In the genomic region with DNA sequence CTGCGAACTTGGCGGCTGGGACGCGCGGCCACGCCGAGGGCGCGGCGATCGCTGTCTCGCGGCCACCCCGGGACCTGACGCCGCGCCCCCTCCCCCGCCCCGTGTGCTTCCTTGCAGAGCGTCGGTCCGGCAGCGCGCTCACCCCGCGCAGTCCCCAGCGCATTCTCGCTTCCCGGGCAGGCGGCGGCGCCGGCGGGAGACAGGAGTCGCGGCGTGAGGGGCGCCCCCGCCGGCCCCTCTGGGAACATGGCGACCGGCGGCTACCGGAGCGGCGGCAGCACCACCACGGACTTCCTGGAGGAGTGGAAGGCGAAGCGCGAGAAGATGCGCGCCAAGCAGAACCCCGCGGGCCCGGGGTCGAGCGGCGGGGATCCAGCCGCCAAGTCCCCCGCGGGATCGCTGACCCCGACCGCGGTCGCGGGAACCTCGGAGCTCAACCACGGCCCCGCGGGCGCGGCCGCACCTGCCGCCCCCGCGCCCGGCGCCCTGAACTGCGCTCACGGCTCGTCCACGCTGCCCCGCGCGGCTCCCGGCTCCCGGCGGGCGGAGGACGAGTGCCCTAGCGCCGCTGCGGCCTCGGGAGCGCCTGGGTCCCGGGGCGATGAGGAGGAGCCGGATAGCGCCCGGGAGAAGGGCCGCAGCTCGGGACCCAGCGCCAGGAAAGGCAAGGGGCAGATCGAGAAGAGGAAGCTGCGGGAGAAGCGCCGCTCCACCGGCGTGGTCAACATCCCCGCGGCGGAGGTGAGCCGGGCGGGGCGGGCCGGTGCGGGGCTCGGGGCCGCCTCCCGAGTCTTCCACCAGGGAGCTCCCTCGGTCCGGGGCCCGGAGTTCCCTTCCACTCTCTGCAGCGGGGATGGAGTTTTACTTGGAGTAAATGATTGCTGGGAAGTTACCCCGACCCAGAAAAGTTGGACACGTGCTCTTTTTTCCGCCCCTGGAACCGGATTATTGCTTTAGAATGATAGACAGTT, we compare ENCODE assay signal across 7 mouse cellular contexts. TPM values are rescaled to one million over a fixed set of nuclear protein-coding genes. Genes with fewer than 3 reads are reported as not detected.
DNase-seq lines count a peak whose midpoint lies in the region; ATAC-seq and TF ChIP-seq lines count a peak whose summit lies in the region.

No protein-coding gene starts in this region.

- no peak overlapping the region for H3K27ac ChIP-seq in forebrain, embryonic 15.5 days (replicated peaks)
- peak overlapping the region; percentile 94 for H3K27ac ChIP-seq in hindbrain, embryonic 10.5 days

- no peaks in the 10 kb centered on the region for H3K27me3 ChIP-seq in Patski
- peaks cover 15% of the 10 kb centered on the region; the same call in 1 of the 2 replicates for H3K27me3 ChIP-seq in forebrain, embryonic 15.5 days
- peaks cover 20% of the 10 kb centered on the region for H3K27me3 ChIP-seq in hindbrain, embryonic 10.5 days (ENCODE audit: insufficient read depth, poor library complexity, severe bottlenecking)
- H3K27me3 ChIP-seq in megakaryocyte, embryonic 14.5 days (replicated peaks): peaks cover 48% of the 10 kb centered on the region
- H3K27me3 ChIP-seq in splenic B cell, adult 2 months (ENCODE audit: control insufficient read depth, insufficient read depth, low read length, poor library complexity, severe bottlenecking): no peaks in the 10 kb centered on the region; the same call in none of the 2 replicates

- peak; percentile 59 for ATAC-seq in Patski
- peak; percentile 70 for ATAC-seq in forebrain, embryonic 15.5 days (replicated peaks)

- H3K4me1 ChIP-seq in forebrain, embryonic 15.5 days: peaks cover 18% of the 10 kb centered on the region
- peaks cover 29% of the 10 kb centered on the region; the same call in 1 of the 2 replicates for H3K4me1 ChIP-seq in hindbrain, embryonic 10.5 days (replicated peaks)
- H3K4me1 ChIP-seq in megakaryocyte, embryonic 14.5 days: peaks cover 24% of the 10 kb centered on the region

- TF ChIP-seq CTCF in Patski (IDR thresholded peaks at IDR 0.05): peak; percentile 71

- no peaks in the 10 kb centered on the region for H3K9me3 ChIP-seq in forebrain, embryonic 15.5 days
- no peaks in the 10 kb centered on the region for H3K9me3 ChIP-seq in hindbrain, embryonic 10.5 days
- H3K9me3 ChIP-seq in megakaryocyte, embryonic 14.5 days: no peaks in the 10 kb centered on the region

- H3K4me3 ChIP-seq in forebrain, embryonic 15.5 days: peak overlapping the region; percentile 81
- H3K4me3 ChIP-seq in hindbrain, embryonic 10.5 days: peak overlapping the region; percentile 88
- peak overlapping the region; percentile 92 for H3K4me3 ChIP-seq in megakaryocyte, embryonic 14.5 days (replicated peaks)

- H3K36me3 ChIP-seq in forebrain, embryonic 15.5 days: no peaks in the 10 kb centered on the region
- peaks cover 11% of the 10 kb centered on the region; the same call in 1 of the 2 replicates for H3K36me3 ChIP-seq in hindbrain, embryonic 10.5 days
- H3K36me3 ChIP-seq in megakaryocyte, embryonic 14.5 days (replicated peaks; ENCODE audit: low read length): no peaks in the 10 kb centered on the region
- no peaks in the 10 kb centered on the region for H3K36me3 ChIP-seq in splenic B cell, adult 2 months (ENCODE audit: control insufficient read depth, insufficient read depth, low read length, poor library complexity, severe bottlenecking)

- 1% methylated on average over 93 of the region's 129 CpGs for WGBS in forebrain, embryonic 15.5 days
- WGBS in hindbrain, embryonic 10.5 days: under 1% methylated on average over 128 of the region's 129 CpGs

- H3K4me2 ChIP-seq in forebrain, embryonic 15.5 days (replicated peaks): peak overlapping the region; percentile 100

- peak overlapping the region; percentile 62 for H3K9ac ChIP-seq in forebrain, embryonic 15.5 days (replicated peaks)

- POLR2A ChIA-PET in Patski (lab: Charles Lee): interaction anchor here (0.6 to 1.9 kb wide), 10 partner anchors 27 to 110 kb away, joined by 3 to 8 read pairs (median 4); no protein-coding TSS in a partner anchor

- in situ Hi-C loops in Patski (cut with MboI; ENCODE audit: low pct_unique_long_range_greater_than_20kb): loop anchor here (10.0 kb wide), 1 partner anchor 102 kb away; no protein-coding TSS in a partner anchor

- no peak for DNase-seq in Patski (ENCODE audit: low read depth, low spot score)
- peak; percentile 24 for DNase-seq in c-Kit-positive CD71-positive TER-119-negative erythroid progenitor cells, embryonic 14.5 days (ENCODE audit: low read depth)
- peak; percentile 65 for DNase-seq in hindbrain, embryonic 10.5 days (ENCODE audit: low spot score)
- peak; percentile 17 to 27 for DNase-seq in layer of hippocampus, postnatal 36 days
- DNase-seq in splenic B cell, adult 2 months (ENCODE audit: low read depth, low spot score): peak; percentile 6

- CTCF ChIA-PET in Patski (lab: Charles Lee): interaction anchor here (0.6 to 1.4 kb wide), 2 partner anchors 88 to 102 kb away, joined by 4 read pairs; no protein-coding TSS in a partner anchor

RNA-seq across cellular contexts. Expression of a gene that starts 0.9 kb away (rescaled TPM):
- 83.4 TPM for polyA plus RNA-seq in Patski (2021)
- 2.8 and 2.9 TPM in 2 replicates for polyA plus RNA-seq in forebrain, embryonic 15.5 days (2015; fragmentation: Nextera tagmentation; extraction: Ambion mirVana)
- polyA plus RNA-seq in hindbrain, embryonic 10.5 days (2016; fragmentation: Nextera tagmentation; extraction: Ambion mirVana): 10.5 and 11.0 TPM in 2 replicates
- total RNA-seq in layer of hippocampus, postnatal 36 days (2021): 1 to 10 TPM; 2.1 to 2.4 TPM
- 2.2 and 4.3 TPM in 2 replicates for polyA plus RNA-seq in megakaryocyte, embryonic 14.5 days (2012; ENCODE audit: insufficient read depth, low replicate concordance)
